Mouse (Mus musculus) kidney, adult 10 weeks (tissue): ENCODE results near the gene Rpl3l. TPM values are rescaled to one million over a fixed set of nuclear protein-coding genes. Genes with fewer than 3 reads are reported as not detected.

Source experiments
- polyA plus RNA-seq: library from polyadenylated mRNA; stranded (reverse); fragments of 350-450 nt; fragmentation: Illumina TruSeq; extraction: RNeasy Lipid Tissue Mini Kit (QIAGEN cat#74804); gene quantifications from one replicate; pipeline ENCODE4 v1.2.3, GENCODE M21; 2014; ENCODE audit warnings: low read depth, low replicate concordance

The Rpl3l gene
- polyA plus RNA-seq, result not detected

DNA sequence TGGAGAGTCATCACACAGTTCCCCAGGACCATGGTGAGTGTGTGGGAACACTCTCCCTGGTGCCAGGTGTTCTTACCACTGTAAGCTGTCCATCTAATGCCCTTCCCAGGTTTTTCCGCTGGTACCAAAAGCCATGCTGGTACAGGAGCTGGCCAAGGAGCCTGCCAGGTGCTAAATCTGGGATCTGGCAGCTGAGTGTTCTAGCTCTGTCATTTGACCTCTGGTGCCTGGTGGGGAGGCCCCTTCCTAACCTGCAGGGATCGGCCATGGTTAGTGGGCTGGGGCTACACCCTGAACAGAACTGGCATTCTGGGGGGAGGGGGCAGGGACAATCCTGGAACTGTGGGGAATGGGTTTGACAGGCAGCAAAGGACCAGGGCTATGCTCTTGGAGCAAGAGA, at the start of gene Rpl3l:
Gene Rpl3l, plus strand, starts transcription at position 203 of the 400 bp plus-strand sequence.

DNA sequence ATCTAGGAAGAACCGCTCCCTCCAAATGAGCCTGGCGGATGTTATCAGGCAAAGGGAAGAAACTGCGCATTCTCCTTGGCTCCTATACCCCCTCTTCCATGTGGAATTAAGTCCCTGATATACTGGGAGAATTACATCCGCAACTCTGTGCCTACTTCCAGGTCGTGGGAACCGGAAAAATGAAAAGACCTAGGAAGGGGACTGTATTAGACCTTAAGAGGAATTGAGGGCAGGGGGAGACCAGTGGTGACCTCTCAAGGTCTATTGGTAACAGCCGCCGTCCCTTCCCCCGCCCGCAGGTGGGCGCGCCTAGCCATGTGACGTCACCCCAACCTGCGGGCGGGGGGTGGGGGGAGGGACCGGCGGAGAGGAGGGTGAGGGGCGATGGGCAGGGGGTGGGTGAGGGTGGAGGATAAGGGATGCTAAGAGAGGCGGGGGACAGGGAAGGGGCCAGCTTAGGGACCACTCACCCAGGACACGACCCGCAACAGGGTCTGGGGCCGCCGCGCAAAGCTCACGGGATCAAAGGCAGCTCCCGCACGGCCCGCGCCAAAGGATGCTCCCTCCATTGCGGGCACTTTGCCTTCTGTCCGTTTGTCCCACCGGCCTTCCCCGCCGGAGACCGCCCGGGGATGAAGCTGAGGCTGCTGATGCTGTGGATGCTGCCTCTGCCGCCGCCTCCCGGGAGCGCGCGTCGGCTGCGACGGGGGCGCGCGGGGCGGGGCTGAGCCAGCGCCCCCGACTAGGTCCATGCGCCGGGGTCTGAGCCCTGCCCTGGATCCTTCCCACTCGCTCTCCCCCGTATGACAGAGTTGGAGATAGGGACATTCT, 38.2 kb upstream of the Rpl3l start, which contains the start of gene Syngr3:
Gene Syngr3, minus strand, starts transcription at position 705 of the 831 bp plus-strand sequence.

DNA sequence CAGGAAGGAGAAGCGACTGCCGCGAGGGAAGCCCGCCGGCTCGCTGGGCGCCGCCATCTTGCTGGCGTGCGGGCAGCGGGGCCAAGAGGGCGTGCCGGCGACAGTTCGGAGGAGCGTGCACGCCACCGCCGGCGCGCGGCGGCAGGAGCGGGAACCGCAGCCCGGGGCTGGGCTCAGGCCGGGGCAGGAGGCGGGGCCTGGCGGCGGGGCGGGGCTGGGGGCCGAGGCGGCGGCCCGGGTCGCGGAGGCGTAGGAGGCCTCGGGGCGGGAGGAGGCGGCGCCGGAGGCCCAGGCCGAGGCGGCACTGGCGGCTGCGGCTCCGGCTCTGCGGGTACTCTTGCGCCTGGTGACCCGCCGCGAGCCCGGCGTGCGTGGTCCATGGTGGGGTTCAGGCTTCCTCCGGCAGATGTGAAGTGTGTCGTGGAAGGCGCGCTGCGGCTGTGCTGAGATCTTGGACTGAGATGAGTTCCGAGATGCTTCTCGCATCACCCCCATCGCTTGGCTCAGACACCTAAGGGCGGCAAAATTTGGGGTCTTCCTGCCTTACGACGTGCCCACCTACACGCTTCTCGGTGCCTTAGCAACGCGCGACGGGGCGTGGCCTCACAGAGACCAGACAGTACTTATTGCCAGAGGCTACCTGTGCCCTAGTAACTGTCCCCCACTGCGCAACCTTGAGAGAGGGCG, 31.5 kb upstream of the Rpl3l start, which contains the start of the genes Gfer and Noxo1:
Gene Gfer, minus strand, starts transcription at position 146 of the 687 bp plus-strand sequence.
Gene Noxo1, plus strand, starts transcription at position 224 of the 687 bp plus-strand sequence.

GRCm38 (mm10) chr17:24706982-24707800, 20.4 kb upstream of the Rpl3l start, which contains the start of gene Tbl3:
Tbl3 (minus strand) TSS chr17:24707660.

DNA sequence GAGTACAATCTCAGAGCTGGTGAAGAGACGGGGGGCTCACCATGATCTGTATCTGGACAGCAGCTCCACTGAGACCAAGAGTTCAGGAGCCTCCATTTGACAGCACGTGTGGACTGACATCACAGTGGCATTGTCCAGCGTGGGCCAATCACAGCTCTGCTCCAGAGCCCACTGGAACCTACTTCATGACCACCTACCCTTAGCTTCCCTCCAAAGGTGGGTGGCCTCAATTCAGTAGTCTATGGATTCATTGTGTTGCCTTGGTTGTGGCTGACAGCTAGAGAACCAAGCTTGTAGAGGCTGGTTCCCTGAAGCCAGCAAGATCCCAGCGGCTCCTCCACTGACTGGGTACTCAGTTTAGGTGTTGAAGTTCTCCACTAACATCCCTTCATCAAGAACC, 9.7 kb upstream of the Rpl3l start, which contains the start of the genes Rnf151 and Rps2:
Gene Rnf151, minus strand, starts transcription at position 121 of the 400 bp plus-strand sequence.
Gene Rps2, plus strand, starts transcription at position 174 of the 400 bp plus-strand sequence.

GRCm38 (mm10) chr17:24724184-24724583, 3.4 kb upstream of the Rpl3l start, which contains the start of gene Ndufb10:
Ndufb10 (minus strand) TSS chr17:24724478.

GRCm38 (mm10) chr17:24736330-24737051, 8.9 kb downstream of the Rpl3l start, which contains the start of gene Msrb1:
Msrb1 (plus strand) TSS chr17:24736642.

DNA sequence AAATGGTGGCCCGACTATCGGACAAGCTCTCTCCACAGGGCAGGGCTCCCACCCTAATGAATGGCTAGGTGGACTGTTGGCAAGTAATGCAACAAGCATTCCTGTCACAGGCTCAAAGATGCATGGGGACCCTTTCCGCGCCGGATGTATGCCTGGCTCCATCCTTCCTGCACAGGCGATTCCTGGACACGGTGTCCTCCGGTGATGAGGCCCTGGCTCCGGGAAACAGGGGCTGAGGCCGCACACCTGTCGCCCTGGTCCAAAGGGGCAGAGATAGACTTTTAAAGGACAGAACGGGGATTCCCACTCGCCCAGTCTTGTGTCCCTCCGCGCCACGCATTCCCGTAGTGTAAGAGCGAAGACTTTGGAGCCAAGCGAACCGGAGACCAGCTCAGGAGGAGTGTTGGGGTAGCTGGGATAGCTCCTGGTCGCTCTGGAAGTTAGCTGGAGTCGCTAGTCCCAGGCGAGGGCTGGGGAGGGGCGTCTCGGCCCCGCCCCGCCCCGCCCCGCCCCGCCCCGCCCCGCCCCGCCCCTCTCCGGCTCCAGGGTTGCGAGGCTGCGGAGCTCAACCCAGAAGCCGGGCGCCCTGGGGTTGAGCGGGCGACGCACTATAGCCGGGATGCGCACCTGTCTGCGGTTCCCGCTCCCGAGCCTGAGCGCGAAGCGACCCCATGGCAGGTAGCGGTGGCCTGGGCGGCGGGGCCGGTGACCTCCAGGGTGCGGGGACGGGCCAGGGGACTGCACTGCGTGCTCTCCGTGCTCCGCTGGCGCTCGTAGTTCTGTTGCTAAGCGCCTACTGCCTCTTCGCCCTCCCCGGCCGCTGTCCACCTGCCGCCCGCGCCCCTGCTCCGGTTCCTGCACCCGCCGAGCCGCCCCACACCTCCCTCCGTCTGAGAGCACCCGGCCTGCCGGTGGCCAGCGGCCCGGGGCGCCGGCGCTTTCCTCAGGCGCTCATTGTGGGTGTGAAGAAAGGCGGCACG, 25.1 kb downstream of the Rpl3l start, which contains the start of gene Hs3st6:
Gene Hs3st6, plus strand, starts transcription at position 574 of the 980 bp plus-strand sequence.

Other genes starting within 250 kb of the Rpl3l start
- gene Mlst8, start 248.7 kb upstream of the Rpl3l start, polyA plus RNA-seq, result 2.4 TPM
- not detected for gene Caskin1, start 239.2 kb upstream of the Rpl3l start, polyA plus RNA-seq
- 1.9 TPM for gene Traf7, start 199.9 kb upstream of the Rpl3l start, polyA plus RNA-seq
- gene Rab26, start 193.6 kb upstream of the Rpl3l start, polyA plus RNA-seq, result not detected
- 4.7 TPM for gene Pkd1, start 178.0 kb upstream of the Rpl3l start, polyA plus RNA-seq
- 11.8 TPM for gene Tsc2, start 95.2 kb upstream of the Rpl3l start, polyA plus RNA-seq
- 0.28 TPM for gene Nthl1, start 95.1 kb upstream of the Rpl3l start, polyA plus RNA-seq
- gene Slc9a3r2, start 77.5 kb upstream of the Rpl3l start, polyA plus RNA-seq, result 11.1 TPM
- gene Npw, start 69.4 kb upstream of the Rpl3l start, polyA plus RNA-seq, result not detected
- gene Zfp598, start 58.1 kb upstream of the Rpl3l start, polyA plus RNA-seq, result 1.0 TPM
- 0.32 TPM for gene Syngr3, start 37.9 kb upstream of the Rpl3l start, polyA plus RNA-seq
- 9.9 TPM for gene Gfer, start 31.7 kb upstream of the Rpl3l start, polyA plus RNA-seq
- gene Noxo1, start 31.6 kb upstream of the Rpl3l start, polyA plus RNA-seq, result 1.4 TPM
- not detected for gene Tbl3, start 20.2 kb upstream of the Rpl3l start, polyA plus RNA-seq
- gene Rnf151, start 9.8 kb upstream of the Rpl3l start, polyA plus RNA-seq, result not detected
- gene Rps2, start 9.7 kb upstream of the Rpl3l start, polyA plus RNA-seq, result 425 TPM
- gene Ndufb10, start 3.3 kb upstream of the Rpl3l start, polyA plus RNA-seq, result 205 TPM
- 5.7 TPM for gene Msrb1, start 8.8 kb downstream of the Rpl3l start, polyA plus RNA-seq
- gene Hs3st6, start 25.2 kb downstream of the Rpl3l start, polyA plus RNA-seq, result not detected
- gene Meiob, start 76.5 kb downstream of the Rpl3l start, polyA plus RNA-seq, result 0.44 TPM
- gene Hagh, start 112.3 kb downstream of the Rpl3l start, polyA plus RNA-seq, result 52.5 TPM
- 332 TPM for gene Fahd1, start 122.5 kb downstream of the Rpl3l start, polyA plus RNA-seq
- gene Igfals, start 138.2 kb downstream of the Rpl3l start, polyA plus RNA-seq, result 0.77 TPM
- 4.9 TPM for gene Nubp2, start 158.5 kb downstream of the Rpl3l start, polyA plus RNA-seq
- gene Spsb3, start 158.8 kb downstream of the Rpl3l start, polyA plus RNA-seq, result 0.61 TPM
- gene Eme2, start 167.3 kb downstream of the Rpl3l start, polyA plus RNA-seq, result 1.6 TPM
- 1.1 TPM for gene Mrps34, start 167.3 kb downstream of the Rpl3l start, polyA plus RNA-seq
- gene Nme3, start 168.7 kb downstream of the Rpl3l start, polyA plus RNA-seq, result 3.3 TPM
- gene Mapk8ip3, start 209.2 kb downstream of the Rpl3l start, polyA plus RNA-seq, result 3.3 TPM
- gene Jpt2, start 232.9 kb downstream of the Rpl3l start, polyA plus RNA-seq, result 80.0 TPM